Mouse (Mus musculus): Measurements from ENCODE around the gene Dusp15.

Dusp15 gene

GRCm38 (mm10) chr2:152931456-152932160 is 19.9 kb downstream of the Dusp15 start:
- peak; percentile 62 for DNase-seq (ENCODE audit: extremely low read depth, insufficient read length, low spot score)

- DNase-seq (ENCODE audit: extremely low read depth, insufficient read length, low spot score) = peak; percentile 74
Measured at GRCm38 (mm10) chr2:152930276-152930675, 21.2 kb downstream of the Dusp15 start.

GRCm38 (mm10) chr2:152928988-152929370 is 22.5 kb downstream of the Dusp15 start:
- no peak for DNase-seq (ENCODE audit: extremely low read depth, insufficient read length, low spot score)

- DNase-seq (ENCODE audit: extremely low read depth, insufficient read length, low spot score) = peak; percentile 60
Measured at GRCm38 (mm10) chr2:152928219-152928987, 23.1 kb downstream of the Dusp15 start.

- peak; percentile 82 for DNase-seq (ENCODE audit: extremely low read depth, insufficient read length, low spot score)
Measured at GRCm38 (mm10) chr2:152927371-152927770, 24.1 kb downstream of the Dusp15 start.

GRCm38 (mm10) chr2:152926896-152927295 is 24.6 kb downstream of the Dusp15 start:
- no peak for DNase-seq (ENCODE audit: extremely low read depth, insufficient read length, low spot score)

GRCm38 (mm10) chr2:152925189-152925872 is 26.2 kb downstream of the Dusp15 start:
- DNase-seq (ENCODE audit: extremely low read depth, insufficient read length, low spot score) = peak; percentile 98

GRCm38 (mm10) chr2:152924543-152924942 is 27.0 kb downstream of the Dusp15 start:
- no peak for DNase-seq (ENCODE audit: extremely low read depth, insufficient read length, low spot score)

GRCm38 (mm10) chr2:152924128-152924527 is 27.4 kb downstream of the Dusp15 start:
- DNase-seq (ENCODE audit: extremely low read depth, insufficient read length, low spot score) = peak; percentile 65

GRCm38 (mm10) chr2:152923621-152924020 is 27.9 kb downstream of the Dusp15 start:
- DNase-seq (ENCODE audit: extremely low read depth, insufficient read length, low spot score) = no peak

GRCm38 (mm10) chr2:152922376-152922775 is 29.1 kb downstream of the Dusp15 start:
- no peak for DNase-seq (ENCODE audit: extremely low read depth, insufficient read length, low spot score)

- no peak for DNase-seq (ENCODE audit: extremely low read depth, insufficient read length, low spot score)
Measured at GRCm38 (mm10) chr2:152917671-152918070, 33.8 kb downstream of the Dusp15 start.

- DNase-seq (ENCODE audit: extremely low read depth, insufficient read length, low spot score) = no peak
Measured at GRCm38 (mm10) chr2:152916111-152916510, 35.4 kb downstream of the Dusp15 start.

- DNase-seq (ENCODE audit: extremely low read depth, insufficient read length, low spot score) = no peak
Measured at GRCm38 (mm10) chr2:152915453-152915852, 36.0 kb downstream of the Dusp15 start.

- DNase-seq (ENCODE audit: extremely low read depth, insufficient read length, low spot score) = peak; percentile 83
Measured at GRCm38 (mm10) chr2:152914310-152915120, 37.0 kb downstream of the Dusp15 start.

- no peak for DNase-seq (ENCODE audit: extremely low read depth, insufficient read length, low spot score)
Measured at GRCm38 (mm10) chr2:152913471-152913870, 38.0 kb downstream of the Dusp15 start.

GRCm38 (mm10) chr2:152911432-152911831 is 40.1 kb downstream of the Dusp15 start:
- no peak for DNase-seq (ENCODE audit: extremely low read depth, insufficient read length, low spot score)

- DNase-seq (ENCODE audit: extremely low read depth, insufficient read length, low spot score) = no peak
Measured at GRCm38 (mm10) chr2:152911031-152911430, 40.5 kb downstream of the Dusp15 start, which contains the start of gene Mylk2. TSS of gene Mylk2 (plus strand) at chr2:152911352.

- DNase-seq (ENCODE audit: extremely low read depth, insufficient read length, low spot score) = no peak
Measured at GRCm38 (mm10) chr2:152909848-152910247, 41.6 kb downstream of the Dusp15 start.

- DNase-seq (ENCODE audit: extremely low read depth, insufficient read length, low spot score) = peak; percentile 39
Measured at GRCm38 (mm10) chr2:152907114-152907943, 44.2 kb downstream of the Dusp15 start.
